Mouse (Mus musculus) hindbrain, embryonic 11.5 days (tissue): ENCODE measurements around the gene Bloc1s3. TPM values are rescaled to one million over a fixed set of nuclear protein-coding genes. Genes with fewer than 3 reads are reported as not detected.

Experiments used
- ATAC-seq: fragments of 200-750 bp; cut with Nextera tagmentation; 2 replicates; pipeline ENCODE4 v1.8.0; 2017; ENCODE audit warnings: mild to moderate bottlenecking, moderate TSS enrichment, moderate library complexity; ENCODE audit not compliant: low FRiP score
- DNase-seq: peaks from one replicate; pipeline ENCODE4 v3.0.0-alpha.2; 2015; ENCODE audit warnings: low spot score
- H3K27ac ChIP-seq: fragments of 300-500 bp; sonication (generic); 2 replicates; pipeline ENCODE4 v1.5.1; 2014; ENCODE audit warnings: mild to moderate bottlenecking, low read depth, low read length
- H3K27me3 ChIP-seq: fragments of 300-500 bp; sonication (generic); 2 replicates; pipeline ENCODE4 v1.6.1; 2014; ENCODE audit warnings: mild to moderate bottlenecking, low read length, moderate library complexity, mixed read lengths; ENCODE audit not compliant: control insufficient read depth, insufficient read depth
- H3K36me3 ChIP-seq: fragments of 300-500 bp; sonication (generic); 2 replicates; pipeline ENCODE4 v1.6.1; 2014; ENCODE audit warnings: mild to moderate bottlenecking, low read length, moderate library complexity, mixed read lengths; ENCODE audit not compliant: control insufficient read depth, insufficient read depth
- H3K4me1 ChIP-seq: fragments of 300-500 bp; sonication (generic); replicated peaks from 2 replicates; pipeline ENCODE4 v1.6.1; 2014; ENCODE audit warnings: low read length, mixed read lengths; ENCODE audit not compliant: control insufficient read depth, insufficient read depth
- H3K4me2 ChIP-seq: fragments of 300-500 bp; sonication (generic); replicated peaks from 2 replicates; pipeline ENCODE4 v1.6.1; 2014; ENCODE audit warnings: mild to moderate bottlenecking, low read depth, low read length
- H3K4me3 ChIP-seq: fragments of 300-500 bp; sonication (generic); 2 replicates; pipeline ENCODE4 v1.5.1; 2014; ENCODE audit warnings: low read depth, low read length
- H3K9ac ChIP-seq: fragments of 300-500 bp; sonication (generic); 2 replicates; pipeline ENCODE4 v1.6.1; 2014; ENCODE audit warnings: low read depth, low read length
- H3K9me3 ChIP-seq: fragments of 300-500 bp; sonication (generic); 2 replicates; pipeline ENCODE4 v1.6.1; 2016; ENCODE audit warnings: low read length; ENCODE audit not compliant: control insufficient read depth
- WGBS: fragments of 180-500 bp; shearing (Covaris S2); extraction: QIAGEN DNeasy Blood & Tissue Kit; methylation state at CpG from one replicate; pipeline ENCODE4 v1.1.7; 2014; 5-methylcytosine and 5-hydroxymethylcytosine counted together
- polyA plus RNA-seq: library from polyadenylated mRNA; unstranded; fragments of >200 nt; fragmentation: Nextera tagmentation; extraction: Ambion mirVana; gene quantifications from 2 replicates; pipeline ENCODE4 v1.2.1, GENCODE M21; 2014

Gene Bloc1s3
- polyA plus RNA-seq, 1 experiment from 2014 or later = 2.4 TPM

DNA sequence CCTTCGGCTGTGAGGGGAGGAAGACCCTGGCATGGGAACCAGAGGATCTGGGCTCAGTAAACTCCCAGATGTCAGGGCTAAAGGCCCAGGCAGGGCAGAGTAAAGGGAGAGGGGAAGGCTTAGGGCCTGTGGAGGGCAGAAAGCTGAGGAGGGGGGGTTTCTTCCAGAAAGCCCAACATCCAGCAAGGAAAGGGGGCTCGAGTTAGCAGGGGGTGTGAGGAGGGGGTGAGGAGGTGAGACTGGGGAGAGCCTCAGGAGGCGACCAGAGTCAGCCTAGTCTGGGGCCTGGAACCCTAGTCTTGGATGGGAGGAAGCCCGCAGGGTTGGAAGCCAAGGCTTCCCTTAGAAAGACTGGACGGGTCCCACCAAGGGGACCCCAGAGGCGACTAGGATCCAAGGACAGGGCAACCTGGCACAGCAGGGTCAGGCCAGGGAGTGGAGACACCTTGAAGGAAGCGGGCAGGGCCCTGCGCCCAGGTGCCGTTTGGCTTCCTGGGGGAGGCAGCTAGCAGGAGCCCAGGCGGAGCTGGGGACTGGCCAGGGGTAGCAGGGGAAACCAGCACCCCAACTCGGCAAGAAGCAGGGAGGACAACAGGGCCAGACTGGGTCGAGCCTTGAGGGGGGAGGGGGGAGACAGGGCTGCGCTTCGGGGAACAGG, 50.6 kb downstream of the Bloc1s3 start:
- ATAC-seq (peak; percentile 33), DNase-seq (peak; percentile 33)
- WGBS = 9% methylated on average over 14 of the region's 14 CpGs
- Histone ChIP-seq H3K4me3 (peak overlapping the region; percentile 99), H3K4me2 (peak overlapping the region; percentile 97), H3K27ac (peak overlapping the region; percentile 79), H3K36me3 (no peaks in the 10 kb centered on the region; the same call in 1 of the 2 replicates), H3K4me1 (peaks cover 8% of the 10 kb centered on the region; the same call in 1 of the 2 replicates), H3K9me3 (no peaks in the 10 kb centered on the region), H3K9ac (peak overlapping the region; percentile 90), H3K27me3 (no peaks in the 10 kb centered on the region)

DNA sequence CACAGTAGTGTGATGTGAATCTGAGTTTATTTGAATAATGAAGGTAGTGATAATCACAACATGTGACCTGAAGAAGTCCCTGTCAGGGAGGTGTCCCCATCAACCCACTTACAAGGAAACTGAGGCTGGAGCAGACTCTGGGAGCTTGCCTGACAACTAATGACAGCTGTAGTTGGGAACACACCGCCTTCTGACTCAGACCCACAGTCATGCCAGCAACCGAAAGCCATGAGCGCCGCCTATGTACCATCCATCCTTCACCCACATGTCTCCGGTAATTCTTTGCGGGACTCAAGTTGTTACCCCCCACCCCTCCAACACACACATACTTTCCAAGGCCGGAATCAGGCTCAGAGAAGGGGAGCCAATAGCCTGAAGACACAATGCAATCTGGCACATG, 51.5 kb downstream of the Bloc1s3 start:
- peaks cover 8% of the 10 kb centered on the region; the same call in 1 of the 2 replicates for H3K4me1 ChIP-seq
- DNase-seq (no peak), ATAC-seq (no peak)
- H3K27me3 ChIP-seq = no peaks in the 10 kb centered on the region
- H3K27ac ChIP-seq = no peak overlapping the region
- H3K4me3 ChIP-seq = peak overlapping the region; percentile 99
- H3K4me2 ChIP-seq = peak overlapping the region; percentile 97; the same call in 1 of the 2 replicates
- H3K9ac ChIP-seq = no peak overlapping the region
- no peaks in the 10 kb centered on the region for H3K9me3 ChIP-seq
- peaks cover 2% of the 10 kb centered on the region; the same call in 1 of the 2 replicates for H3K36me3 ChIP-seq
- 97% methylated on average over 7 of the region's 7 CpGs for WGBS

DNA sequence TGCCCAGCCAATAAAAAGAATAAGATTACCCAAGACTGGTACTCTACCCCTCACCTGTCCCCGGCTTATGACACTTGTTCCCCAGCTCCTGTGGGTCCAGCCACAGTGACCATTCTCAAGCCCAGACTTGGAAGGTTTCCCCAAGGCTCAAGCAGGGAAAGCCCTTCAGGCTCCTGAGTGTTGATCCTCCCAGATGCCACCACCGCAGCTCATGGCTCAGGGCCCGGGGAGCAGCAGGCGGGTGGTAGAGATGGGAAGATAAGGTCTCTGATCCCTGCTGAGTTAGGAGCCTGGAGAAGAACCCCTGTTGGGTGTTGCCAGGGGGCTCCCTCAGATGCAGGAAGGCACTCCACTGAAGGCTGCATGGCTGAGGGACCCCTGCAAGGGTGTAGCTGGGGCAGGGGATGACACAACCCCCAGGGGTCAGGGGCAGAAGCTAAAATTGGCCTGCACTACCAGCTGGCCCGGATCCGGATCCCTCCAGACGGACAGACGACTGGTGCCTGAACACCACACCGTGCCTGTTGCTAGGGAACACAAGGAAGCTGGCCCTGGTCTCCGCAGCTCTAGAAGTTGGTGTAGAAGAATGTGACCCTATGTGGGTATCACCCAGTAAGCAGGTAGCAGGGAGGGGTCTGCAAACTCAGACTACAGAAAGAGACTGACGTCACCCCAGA, 52.2 kb downstream of the Bloc1s3 start:
- Histone ChIP-seq H3K9ac (no peak overlapping the region), H3K9me3 (no peaks in the 10 kb centered on the region), H3K4me3 (no peak overlapping the region), H3K4me2 (no peak overlapping the region), H3K27me3 (no peaks in the 10 kb centered on the region), H3K4me1 (peaks cover 8% of the 10 kb centered on the region; the same call in 1 of the 2 replicates), H3K36me3 (peaks cover 7% of the 10 kb centered on the region), H3K27ac (no peak overlapping the region)
- no peak for DNase-seq
- ATAC-seq = no peak
- 70% methylated on average over 11 of the region's 11 CpGs for WGBS

DNA sequence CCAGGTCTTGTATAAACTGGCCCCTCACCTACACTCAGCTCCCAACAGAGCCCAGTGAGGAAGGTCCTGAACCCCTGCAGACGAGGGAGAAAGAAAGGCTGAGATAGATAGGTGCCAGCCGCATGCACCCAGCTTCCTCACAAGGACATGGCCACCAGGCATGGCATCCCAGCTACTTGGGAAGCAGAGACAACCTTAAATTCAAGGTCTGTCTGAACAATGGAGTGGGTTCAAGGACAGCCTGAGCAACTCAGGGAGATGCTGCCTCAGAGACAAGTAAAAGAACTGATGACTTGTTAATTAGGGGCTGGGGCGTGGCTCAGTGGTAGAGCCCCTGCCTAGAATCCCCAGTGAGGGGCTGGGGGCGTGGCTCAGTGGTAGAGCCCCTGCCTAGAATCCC, 53.0 kb downstream of the Bloc1s3 start:
- H3K4me3 ChIP-seq = no peak overlapping the region
- no peak overlapping the region for H3K27ac ChIP-seq
- H3K9ac ChIP-seq = no peak overlapping the region
- no peaks in the 10 kb centered on the region for H3K9me3 ChIP-seq
- ATAC-seq = no peak
- DNase-seq = no peak
- peaks cover 8% of the 10 kb centered on the region; the same call in 1 of the 2 replicates for H3K4me1 ChIP-seq
- no peak overlapping the region for H3K4me2 ChIP-seq
- WGBS = 85% methylated on average over 4 of the region's 4 CpGs
- no peaks in the 10 kb centered on the region for H3K27me3 ChIP-seq
- H3K36me3 ChIP-seq = peaks cover 7% of the 10 kb centered on the region

Other genes starting within 250 kb of the Bloc1s3 start
- 29.2 and 50.2 TPM in 2 replicates for gene Vasp, start 236.6 kb downstream of the Bloc1s3 start, polyA plus RNA-seq
- gene Ppm1n, start 228.3 kb downstream of the Bloc1s3 start, polyA plus RNA-seq = 0.18 TPM in 1 of 2 replicates, not detected in the other
- 49.6 and 52.1 TPM in 2 replicates for gene Rtn2, start 225.7 kb downstream of the Bloc1s3 start, polyA plus RNA-seq
- not detected in 2 replicates for gene Fosb, start 198.3 kb downstream of the Bloc1s3 start, polyA plus RNA-seq
- gene Ercc1, start 163.6 kb downstream of the Bloc1s3 start, polyA plus RNA-seq = 108 and 112 TPM in 2 replicates
- gene Cd3eap, start 148.9 kb downstream of the Bloc1s3 start, polyA plus RNA-seq = 14.7 and 15.2 TPM in 2 replicates
- 3.2 and 5.0 TPM in 2 replicates for gene Ppp1r13l, start 148.6 kb downstream of the Bloc1s3 start, polyA plus RNA-seq
- gene Ercc2, start 126.4 kb downstream of the Bloc1s3 start, polyA plus RNA-seq = 7.7 and 8.7 TPM in 2 replicates
- 2.3 TPM in 2 replicates for gene Klc3, start 104.3 kb downstream of the Bloc1s3 start, polyA plus RNA-seq
- gene Ckm, start 103.6 kb downstream of the Bloc1s3 start, polyA plus RNA-seq = 0.13 TPM in 1 of 2 replicates, not detected in the other
- 11.5 and 13.3 TPM in 2 replicates for gene Mark4, start 49.5 kb downstream of the Bloc1s3 start, polyA plus RNA-seq
- 0.66 and 0.76 TPM in 2 replicates for gene Exoc3l2, start 45.0 kb downstream of the Bloc1s3 start, polyA plus RNA-seq
- gene Trappc6a, start within 50 bp of the Bloc1s3 start, polyA plus RNA-seq = 45.7 and 49.8 TPM in 2 replicates
- gene Nkpd1, start 9.5 kb upstream of the Bloc1s3 start, polyA plus RNA-seq = 0.10 and 0.17 TPM in 2 replicates
- gene Ppp1r37, start 54.7 kb upstream of the Bloc1s3 start, polyA plus RNA-seq = 4.2 and 5.8 TPM in 2 replicates
- gene Zfp296, start 68.9 kb upstream of the Bloc1s3 start, polyA plus RNA-seq = 0.22 and 0.38 TPM in 2 replicates
- gene Gemin7, start 69.2 kb upstream of the Bloc1s3 start, polyA plus RNA-seq = 161 and 173 TPM in 2 replicates
- gene Clasrp, start 96.1 kb upstream of the Bloc1s3 start, polyA plus RNA-seq = 49.8 and 50.5 TPM in 2 replicates
- 3.7 and 3.9 TPM in 2 replicates for gene Relb, start 121.1 kb upstream of the Bloc1s3 start, polyA plus RNA-seq
- gene Clptm1, start 156.7 kb upstream of the Bloc1s3 start, polyA plus RNA-seq = 86.2 and 94.4 TPM in 2 replicates
- 0.33 TPM in 1 of 2 replicates, not detected in the other for gene Apoc2, start 169.6 kb upstream of the Bloc1s3 start, polyA plus RNA-seq
- gene Gm44805, start 173.1 kb upstream of the Bloc1s3 start, polyA plus RNA-seq = not detected in 2 replicates
- not detected in 2 replicates for gene Apoc4, start 173.1 kb upstream of the Bloc1s3 start, polyA plus RNA-seq
- 3.0 and 3.4 TPM in 2 replicates for gene Apoc1, start 184.3 kb upstream of the Bloc1s3 start, polyA plus RNA-seq
- gene Apoe, start 190.8 kb upstream of the Bloc1s3 start, polyA plus RNA-seq = 192 and 221 TPM in 2 replicates
- 113 and 129 TPM in 2 replicates for gene Tomm40, start 207.1 kb upstream of the Bloc1s3 start, polyA plus RNA-seq
- 52.5 and 60.3 TPM in 2 replicates for gene Nectin2, start 242.1 kb upstream of the Bloc1s3 start, polyA plus RNA-seq